Mouse (Mus musculus): ENCODE data around the gene Mocs3.
A peak's percentile ranks its signal among the peaks of the same experiment; 100 is the strongest.

Mocs3 gene

DNA sequence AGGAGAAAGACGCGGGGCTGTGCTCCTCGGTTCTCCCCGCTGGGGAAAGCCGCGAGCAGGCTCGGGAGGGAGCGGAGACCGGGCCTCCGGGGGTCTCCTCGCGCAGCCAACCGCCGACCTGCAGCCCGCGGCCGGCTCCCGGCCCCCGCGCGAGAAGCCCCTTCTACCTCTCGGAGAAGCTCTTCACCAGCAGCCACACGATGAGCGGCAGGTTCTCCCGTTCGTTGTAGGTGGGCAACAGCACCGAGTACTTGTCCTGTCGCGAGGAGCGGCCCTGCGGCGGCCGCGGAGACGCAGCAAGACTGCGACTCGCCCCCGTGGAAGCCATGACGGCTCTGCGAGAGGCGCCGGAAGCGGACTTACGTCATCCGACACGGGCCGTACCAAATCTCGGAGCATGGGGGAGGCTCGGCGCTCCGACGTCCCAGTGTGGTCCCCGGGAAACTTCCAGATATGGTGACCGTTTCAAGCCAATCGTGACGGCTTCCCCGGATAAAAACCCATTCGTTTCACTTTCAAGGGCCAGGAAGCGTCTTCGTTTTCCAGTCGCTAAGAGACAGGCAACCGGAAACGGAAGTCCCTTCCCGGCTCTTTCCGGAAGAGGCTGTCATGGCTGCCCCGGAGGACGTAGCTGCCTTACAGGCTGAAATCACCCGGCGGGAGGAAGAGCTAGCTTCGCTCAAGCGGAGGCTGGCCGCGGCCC lies at the start of gene Mocs3, which contains the start of the genes Gm20716 and Dpm1:
Gene Mocs3, plus strand, starts transcription at position 597 of the 703 bp plus-strand sequence.
Gene Gm20716, minus strand, starts transcription at position 339 of the 703 bp plus-strand sequence.
Gene Dpm1, minus strand, starts transcription at position 566 of the 703 bp plus-strand sequence.
- peak; percentile 81 to 86 for DNase-seq (ENCODE audit: low spot score in 2 of 2)

- no peak for DNase-seq (ENCODE audit: low spot score in 2 of 2)
Measured at GRCm38 (mm10) chr2:168191856-168192255, 38.6 kb upstream of the Mocs3 start.

DNA sequence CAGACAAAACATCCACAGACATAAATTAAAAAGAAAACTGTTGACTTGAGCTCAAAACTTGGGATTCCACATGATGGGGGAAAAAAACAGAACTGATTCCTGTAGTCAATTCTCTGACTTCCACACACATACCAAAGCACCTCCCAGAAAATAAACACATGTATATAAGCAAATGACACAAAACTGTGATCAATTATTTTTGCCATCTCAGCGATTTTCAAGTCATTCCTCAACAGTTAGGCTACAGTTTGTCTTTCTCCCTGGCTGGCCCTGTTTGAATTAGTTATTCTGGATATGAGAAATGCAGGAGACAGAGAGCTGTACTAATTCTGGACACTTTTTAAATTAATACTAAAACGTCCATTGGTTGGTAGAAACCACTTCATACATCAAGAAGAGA lies 36.7 kb upstream of the Mocs3 start:
- no peak for DNase-seq (ENCODE audit: low spot score in 2 of 2)

- DNase-seq (ENCODE audit: low spot score in 2 of 2), result no peak
Measured at GRCm38 (mm10) chr2:168195721-168196120, 34.7 kb upstream of the Mocs3 start.

- DNase-seq (ENCODE audit: low spot score in 2 of 2), result no peak
Measured at GRCm38 (mm10) chr2:168198421-168198820, 32.0 kb upstream of the Mocs3 start.

GRCm38 (mm10) chr2:168199476-168199875 lies 30.9 kb upstream of the Mocs3 start:
- DNase-seq (ENCODE audit: low spot score in 2 of 2), result no peak

DNA sequence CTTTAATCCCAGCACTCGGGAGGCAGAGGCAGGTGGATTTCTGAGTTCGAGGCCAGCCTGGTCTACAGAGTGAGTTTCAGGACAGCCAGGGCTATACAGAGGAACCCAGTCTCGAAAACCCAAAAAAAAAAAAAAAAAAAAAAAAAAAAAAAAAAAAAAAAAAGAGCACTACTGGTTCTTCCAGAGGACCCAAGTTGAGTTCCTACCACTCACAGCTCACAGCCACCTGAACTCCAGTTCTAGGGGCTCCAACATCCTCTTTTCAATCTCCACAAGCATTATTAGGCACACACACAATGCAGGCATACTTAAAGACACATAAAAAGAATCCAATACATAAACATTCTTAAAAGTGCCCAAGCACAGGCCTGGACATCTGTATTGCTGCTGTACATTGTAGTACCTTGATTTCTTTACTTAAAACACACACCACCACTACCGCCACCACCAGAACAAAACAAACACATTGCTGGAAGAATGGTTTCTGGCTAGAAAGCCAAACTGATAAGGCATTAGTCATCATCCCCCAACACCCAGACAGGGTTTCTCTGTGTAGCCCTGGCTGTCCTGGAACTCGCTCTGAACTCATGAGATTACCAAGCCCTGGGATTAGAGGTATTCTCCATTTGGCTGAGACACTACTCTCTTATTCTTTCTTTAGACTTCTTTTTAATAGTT lies 30.3 kb upstream of the Mocs3 start:
- no peak for DNase-seq (ENCODE audit: low spot score in 2 of 2)

DNA sequence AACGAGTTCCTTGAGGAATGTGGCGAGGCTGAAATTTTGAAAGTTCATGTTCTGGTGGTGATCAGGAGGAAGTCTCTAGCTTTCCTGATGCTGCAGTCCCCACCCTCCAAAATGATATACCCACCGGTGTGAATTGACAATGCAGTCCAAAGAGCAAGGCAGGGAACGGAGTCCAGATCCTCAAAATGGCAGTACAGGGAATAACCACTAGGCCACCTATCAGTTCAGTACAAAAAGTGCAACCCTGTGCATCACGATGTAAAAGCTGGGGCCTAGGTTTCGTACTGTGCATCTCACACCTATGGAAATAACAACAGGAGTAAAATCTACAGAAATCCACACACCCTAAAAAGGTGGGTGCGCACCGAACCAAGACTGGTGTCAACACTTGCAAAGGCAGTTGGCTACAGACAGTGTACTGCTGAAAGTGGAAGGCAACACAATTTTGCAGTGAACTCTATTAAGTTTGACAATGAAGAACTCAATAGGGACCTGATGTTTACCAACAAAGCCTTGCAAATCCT lies 25.9 kb upstream of the Mocs3 start:
- DNase-seq (ENCODE audit: low spot score in 2 of 2), result no peak

GRCm38 (mm10) chr2:168205265-168205664 lies 25.2 kb upstream of the Mocs3 start:
- DNase-seq (ENCODE audit: low spot score in 2 of 2), result peak; percentile 77 to 95

GRCm38 (mm10) chr2:168205681-168206631 lies 24.5 kb upstream of the Mocs3 start:
- no peak for DNase-seq (ENCODE audit: low spot score in 2 of 2)

- peak; percentile 90 to 96 for DNase-seq (ENCODE audit: low spot score in 2 of 2)
Measured at GRCm38 (mm10) chr2:168206725-168207644, 23.4 kb upstream of the Mocs3 start, which contains the start of gene Adnp. TSS of gene Adnp (minus strand) at chr2:168207112.

- DNase-seq (ENCODE audit: low spot score in 2 of 2), result no peak
Measured at GRCm38 (mm10) chr2:168207883-168208282, 22.5 kb upstream of the Mocs3 start.

- DNase-seq (ENCODE audit: low spot score in 2 of 2), result no peak
Measured at GRCm38 (mm10) chr2:168213788-168214397, 16.5 kb upstream of the Mocs3 start.

- DNase-seq (ENCODE audit: low spot score in 2 of 2), result no peak
Measured at GRCm38 (mm10) chr2:168223326-168223725, 7.1 kb upstream of the Mocs3 start.

- DNase-seq (ENCODE audit: low spot score in 2 of 2), result peak in 1 of 2 experiments; percentile 51
Measured at GRCm38 (mm10) chr2:168229116-168230025, 1.1 kb upstream of the Mocs3 start.

GRCm38 (mm10) chr2:168230773-168231470 lies 500 bp downstream of the Mocs3 start:
- DNase-seq (ENCODE audit: low spot score in 2 of 2), result no peak

DNA sequence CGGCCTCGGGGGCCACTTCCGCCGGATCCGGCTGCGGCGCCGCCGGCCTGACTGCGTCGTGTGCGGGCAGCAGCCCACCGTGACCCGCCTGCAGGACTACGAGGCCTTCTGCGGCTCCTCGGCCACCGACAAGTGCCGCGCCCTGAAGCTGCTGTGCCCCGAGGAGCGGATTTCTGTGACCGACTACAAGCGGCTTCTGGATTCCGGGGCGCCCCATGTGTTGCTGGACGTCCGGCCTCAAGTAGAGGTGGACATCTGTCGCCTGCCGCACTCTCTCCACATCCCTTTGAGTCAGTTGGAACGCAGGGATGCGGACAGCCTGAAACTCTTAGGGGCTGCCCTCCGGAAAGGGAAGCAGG lies 1.0 kb downstream of the Mocs3 start:
- DNase-seq (ENCODE audit: low spot score in 2 of 2), result no peak

- no peak for DNase-seq (ENCODE audit: low spot score in 2 of 2)
Measured at GRCm38 (mm10) chr2:168233286-168233685, 2.9 kb downstream of the Mocs3 start.

All from left cerebral cortex, adult 9 months (tissue).